Mouse (Mus musculus): ENCODE results near the gene Ecm1.

Ecm1 gene

GRCm38 (mm10) chr3:95689171-95689915 lies 50.0 kb downstream of the Ecm1 start:
- peak in 1 of 2 experiments; percentile 51 for DNase-seq

- peak; percentile 75 to 84 for DNase-seq
Observed at GRCm38 (mm10) chr3:95687524-95688421, 51.6 kb downstream of the Ecm1 start, which contains the start of gene Adamtsl4. Gene Adamtsl4 (minus strand): TSS chr3:95687917.

GRCm38 (mm10) chr3:95687168-95687523 lies 52.2 kb downstream of the Ecm1 start:
- DNase-seq = no peak

- no peak for DNase-seq
Observed at GRCm38 (mm10) chr3:95686492-95687167, 52.7 kb downstream of the Ecm1 start.

GRCm38 (mm10) chr3:95685701-95686100 lies 53.7 kb downstream of the Ecm1 start:
- DNase-seq = no peak

- DNase-seq = no peak
Observed at GRCm38 (mm10) chr3:95685301-95685700, 54.1 kb downstream of the Ecm1 start.

DNA sequence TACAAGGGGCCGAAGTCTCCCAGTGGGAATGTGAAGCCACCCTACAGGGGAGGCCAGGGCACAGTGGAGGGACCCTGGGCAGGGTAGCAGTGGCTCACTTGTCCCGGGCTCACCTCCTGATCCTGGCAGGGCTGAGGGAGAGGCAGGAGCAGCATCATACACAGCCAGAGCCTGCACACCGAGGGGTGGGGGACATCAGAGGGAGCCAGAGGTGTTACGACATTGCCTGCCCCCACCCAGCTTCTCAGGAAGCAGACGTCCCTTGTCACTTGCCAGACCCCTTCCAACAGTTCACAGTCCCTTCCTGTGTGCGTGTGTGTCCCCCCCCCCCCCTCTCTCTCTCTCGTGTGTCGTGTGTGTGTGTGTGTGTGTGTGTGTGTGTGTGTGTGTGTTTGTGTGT lies 54.5 kb downstream of the Ecm1 start:
- no peak for DNase-seq

Measured in kidney, postnatal 4 days (tissue).